Mouse (Mus musculus) megakaryocyte, embryonic 14.5 days (primary cell): ENCODE data around the gene Slc16a9. TPM values are rescaled to one million over a fixed set of nuclear protein-coding genes. Genes with fewer than 3 reads are reported as not detected.

Experiments used
- H3K27me3 ChIP-seq: replicated peaks from 2 replicates; pipeline ENCODE3; 2012; ENCODE audit warnings: inconsistent platforms
- H3K36me3 ChIP-seq: replicated peaks from 2 replicates; pipeline ENCODE3; 2012; ENCODE audit warnings: low read length, inconsistent platforms, mixed read lengths
- H3K4me1 ChIP-seq: 2 replicates; pipeline ENCODE4 v1.6.1; 2012; ENCODE audit warnings: inconsistent platforms
- H3K4me3 ChIP-seq: replicated peaks from 2 replicates; pipeline ENCODE3; 2012; ENCODE audit warnings: moderate library complexity, mild to moderate bottlenecking, inconsistent platforms
- H3K9me3 ChIP-seq: 2 replicates; pipeline ENCODE4 v1.6.1; 2012; ENCODE audit warnings: inconsistent platforms
- FLI1 ChIP-seq: IDR thresholded peaks from 2 replicates; pipeline ENCODE4 v1.6.1; 2012; ENCODE audit warnings: low read length, inconsistent platforms, mixed read lengths
- GATA1 ChIP-seq: IDR thresholded peaks from 3 replicates; pipeline ENCODE4 v1.6.1; 2012; ENCODE audit warnings: mixed read lengths, low read length, inconsistent platforms, borderline replicate concordance
- polyA plus RNA-seq: library from polyadenylated mRNA; stranded (reverse); fragments of >175 nt; gene quantifications from 2 replicates; pipeline ENCODE4 v1.2.3, GENCODE M21; 2012; ENCODE audit warnings: low replicate concordance; ENCODE audit not compliant: insufficient read depth

The Slc16a9 gene
- polyA plus RNA-seq, 1 experiment, result not detected

- Histone ChIP-seq H3K27me3 (peaks cover 31% of the 10 kb centered on the region), H3K4me1 (peaks cover 8% of the 10 kb centered on the region), H3K36me3 (no peaks in the 10 kb centered on the region), H3K4me3 (no peak overlapping the region), H3K9me3 (peaks cover 11% of the 10 kb centered on the region)
- TF ChIP-seq GATA1, result no peak
- TF ChIP-seq FLI1, result no peak
These were observed 49.2 kb downstream of the Slc16a9 start for GRCm38 (mm10) chr10:70294094-70294493.

GRCm38 (mm10) chr10:70296531-70297366 lies 51.8 kb downstream of the Slc16a9 start:
- Histone ChIP-seq H3K4me3 (peak overlapping the region; percentile 83), H3K36me3 (no peaks in the 10 kb centered on the region)

DNA sequence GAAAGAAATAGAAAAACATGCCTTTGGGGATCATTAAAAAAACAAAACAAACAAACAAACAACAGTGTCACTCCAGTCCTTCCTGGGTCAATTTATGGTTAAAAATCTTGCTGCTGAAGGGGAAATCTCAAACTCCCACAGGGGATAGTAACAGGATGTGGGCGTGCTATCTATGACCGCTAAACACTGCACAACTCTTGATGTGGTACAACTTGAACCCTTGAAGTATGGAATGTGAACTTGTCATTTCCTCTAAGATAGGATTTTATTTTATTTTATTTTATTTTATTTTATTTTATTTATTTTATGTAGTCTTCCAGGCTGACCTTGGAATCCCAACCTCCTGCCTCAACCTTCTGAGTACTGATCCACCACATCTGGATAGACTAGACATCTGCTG lies 54.2 kb downstream of the Slc16a9 start:
- H3K36me3 ChIP-seq, result no peaks in the 10 kb centered on the region
- no peak for TF ChIP-seq GATA1
- TF ChIP-seq FLI1, result no peak

More at GRCm38 (mm10) chr10:70296531-70297366, 51.8 kb downstream of the Slc16a9 start:
- TF ChIP-seq FLI1 (no peak), GATA1 (no peak)
- peaks cover 11% of the 10 kb centered on the region; the same call in 1 of the 2 replicates for H3K9me3 ChIP-seq
- H3K27me3 ChIP-seq, result peaks cover 36% of the 10 kb centered on the region
- peaks cover 8% of the 10 kb centered on the region for H3K4me1 ChIP-seq

GRCm38 (mm10) chr10:70299653-70300052 lies 54.8 kb downstream of the Slc16a9 start:
- Histone ChIP-seq H3K4me1 (peaks cover 8% of the 10 kb centered on the region), H3K4me3 (no peak overlapping the region), H3K27me3 (peaks cover 27% of the 10 kb centered on the region), H3K36me3 (no peaks in the 10 kb centered on the region), H3K9me3 (peaks cover 14% of the 10 kb centered on the region)
- TF ChIP-seq GATA1 (no peak), FLI1 (no peak)

More for the DNA sequence above, 54.2 kb downstream of the Slc16a9 start:
- H3K27me3 ChIP-seq, result peaks cover 28% of the 10 kb centered on the region
- H3K4me1 ChIP-seq, result peaks cover 8% of the 10 kb centered on the region
- H3K9me3 ChIP-seq, result peaks cover 16% of the 10 kb centered on the region
- H3K4me3 ChIP-seq, result no peak overlapping the region

DNA sequence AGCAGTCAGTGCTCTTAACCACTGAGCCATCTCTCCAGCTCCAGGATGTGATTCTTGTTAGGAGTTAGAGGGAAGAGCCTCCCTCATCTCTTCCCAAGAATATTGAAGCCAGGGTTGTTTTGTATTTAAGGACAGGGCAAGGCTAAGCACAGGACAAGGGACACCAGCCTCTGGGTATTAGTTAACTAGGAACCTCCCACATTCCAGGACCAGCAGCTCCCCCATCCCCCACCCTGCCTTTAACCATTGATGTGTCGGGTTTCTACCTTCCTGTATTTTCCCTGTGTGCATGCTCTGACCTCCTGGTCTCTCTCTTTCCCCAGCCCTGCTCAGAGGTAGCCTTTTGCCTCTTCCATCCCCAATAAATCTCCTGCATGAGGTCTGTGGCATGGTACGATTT lies 56.3 kb downstream of the Slc16a9 start:
- H3K4me1 ChIP-seq, result peaks cover 8% of the 10 kb centered on the region
- peaks cover 12% of the 10 kb centered on the region for H3K9me3 ChIP-seq
- H3K36me3 ChIP-seq, result no peaks in the 10 kb centered on the region
- no peak overlapping the region for H3K4me3 ChIP-seq
- H3K27me3 ChIP-seq, result peaks cover 24% of the 10 kb centered on the region
- TF ChIP-seq FLI1 (no peak), GATA1 (no peak)

DNA sequence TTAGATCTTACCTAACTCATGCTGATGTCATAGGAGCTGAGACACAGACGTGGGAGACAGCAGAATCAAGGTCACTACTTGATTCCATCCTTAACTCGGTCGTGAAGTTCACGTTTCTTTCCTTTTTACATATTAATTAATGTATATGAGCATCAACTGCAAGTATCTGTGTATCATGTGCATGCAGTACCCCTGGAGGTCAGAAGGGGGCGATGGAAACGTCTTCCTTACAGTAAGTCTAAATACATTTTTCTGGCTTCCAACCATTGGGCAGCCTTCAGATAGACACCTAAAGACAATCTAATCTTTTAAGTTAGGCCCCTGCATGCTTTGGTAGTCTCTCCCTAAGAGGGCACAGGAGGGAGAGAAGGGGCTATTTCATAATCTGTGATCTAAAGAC lies 58.3 kb downstream of the Slc16a9 start:
- Histone ChIP-seq H3K4me3 (no peak overlapping the region), H3K9me3 (peaks cover 16% of the 10 kb centered on the region), H3K27me3 (peaks cover 13% of the 10 kb centered on the region), H3K4me1 (no peaks in the 10 kb centered on the region), H3K36me3 (no peaks in the 10 kb centered on the region)
- TF ChIP-seq GATA1, result no peak
- no peak for TF ChIP-seq FLI1

DNA sequence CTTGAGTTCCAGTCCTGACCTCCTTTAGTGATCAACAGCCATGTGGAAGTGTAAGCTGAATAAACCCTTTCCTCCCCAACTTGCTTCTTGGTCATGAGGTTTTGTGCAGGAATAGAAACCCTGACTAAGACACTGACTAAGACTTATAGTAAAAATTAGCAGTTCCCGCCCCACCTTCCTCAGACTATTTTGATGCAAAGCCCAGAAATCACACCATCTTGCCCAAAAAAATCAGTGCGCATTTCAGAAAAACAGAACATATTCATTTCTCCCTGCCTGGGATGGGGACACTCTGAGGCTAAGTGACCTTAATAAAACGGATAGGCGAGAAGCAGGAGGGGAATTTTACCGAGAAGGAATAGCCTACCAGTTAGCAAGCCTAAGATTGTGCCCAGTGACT lies 60.8 kb downstream of the Slc16a9 start:
- no peaks in the 10 kb centered on the region for H3K4me1 ChIP-seq
- peaks cover 5% of the 10 kb centered on the region for H3K27me3 ChIP-seq
- no peaks in the 10 kb centered on the region for H3K36me3 ChIP-seq
- TF ChIP-seq GATA1, result no peak
- no peak for TF ChIP-seq FLI1
- H3K9me3 ChIP-seq, result peaks cover 30% of the 10 kb centered on the region
- no peak overlapping the region for H3K4me3 ChIP-seq

DNA sequence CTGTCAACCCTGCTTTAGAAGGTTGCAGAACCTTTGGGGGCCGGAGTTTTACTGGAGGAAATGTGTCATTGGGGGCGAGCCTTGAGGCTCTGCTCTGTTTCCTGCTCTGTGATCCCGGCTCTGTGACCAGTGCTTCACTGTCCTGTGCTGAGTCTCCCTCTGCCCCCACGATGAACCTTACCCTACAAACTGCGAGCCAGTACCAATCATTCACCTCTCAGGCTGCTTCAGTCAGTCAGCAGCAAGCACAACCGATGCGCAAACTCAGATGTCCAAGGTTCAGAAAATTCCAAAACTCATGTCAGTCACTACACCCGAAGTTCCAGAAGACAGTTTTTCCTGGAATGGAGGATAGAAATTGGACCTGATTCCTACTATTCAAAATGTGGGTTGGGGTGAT lies 64.5 kb downstream of the Slc16a9 start:
- peaks cover 32% of the 10 kb centered on the region for H3K9me3 ChIP-seq
- no peaks in the 10 kb centered on the region for H3K27me3 ChIP-seq
- no peaks in the 10 kb centered on the region; the same call in 1 of the 2 replicates for H3K4me1 ChIP-seq
- TF ChIP-seq FLI1 (no peak), GATA1 (no peak)
- no peak overlapping the region for H3K4me3 ChIP-seq
- H3K36me3 ChIP-seq, result no peaks in the 10 kb centered on the region

GRCm38 (mm10) chr10:70310646-70311045 lies 65.7 kb downstream of the Slc16a9 start:
- H3K4me3 ChIP-seq, result no peak overlapping the region
- H3K36me3 ChIP-seq, result no peaks in the 10 kb centered on the region
- H3K27me3 ChIP-seq, result no peaks in the 10 kb centered on the region
- H3K9me3 ChIP-seq, result peaks cover 32% of the 10 kb centered on the region
- no peaks in the 10 kb centered on the region; the same call in 1 of the 2 replicates for H3K4me1 ChIP-seq
- TF ChIP-seq FLI1, result no peak
- TF ChIP-seq GATA1, result no peak

DNA sequence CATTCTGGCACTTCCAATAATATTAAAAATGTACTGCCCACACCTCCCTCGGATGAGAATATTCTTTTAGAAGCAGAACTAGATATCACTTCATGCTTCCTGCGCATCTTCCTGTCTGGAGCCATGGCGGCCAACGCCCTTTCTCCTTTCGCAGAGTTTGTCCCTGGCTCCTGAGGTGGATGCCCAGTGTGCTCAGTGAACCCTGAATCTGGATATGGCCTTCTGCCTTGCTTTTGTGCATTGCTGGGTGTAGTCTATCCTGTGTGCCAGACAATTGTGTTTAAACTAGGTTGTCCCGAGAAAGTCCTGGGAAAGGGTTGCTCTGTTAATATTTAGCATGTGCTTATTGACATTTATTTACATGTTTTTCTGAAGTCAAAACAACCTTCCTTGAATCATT lies 71.0 kb downstream of the Slc16a9 start:
- Histone ChIP-seq H3K27me3 (no peaks in the 10 kb centered on the region), H3K9me3 (peaks cover 12% of the 10 kb centered on the region; the same call in 1 of the 2 replicates)

More for the DNA sequence above, 71.0 kb downstream of the Slc16a9 start:
- Histone ChIP-seq H3K4me1 (no peaks in the 10 kb centered on the region; the same call in 1 of the 2 replicates), H3K36me3 (no peaks in the 10 kb centered on the region), H3K4me3 (no peak overlapping the region)
- TF ChIP-seq FLI1, result no peak
- TF ChIP-seq GATA1, result no peak
